Mouse (Mus musculus) midbrain, embryonic 13.5 days (tissue): ENCODE data around the gene Hs3st3b1. TPM values are rescaled to one million over a fixed set of nuclear protein-coding genes. Genes with fewer than 3 reads are reported as not detected.

Experiments used
- ATAC-seq: fragments of 200-750 bp; cut with Nextera tagmentation; 2 replicates; pipeline ENCODE4 v1.8.0; 2017; ENCODE audit warnings: mild to moderate bottlenecking, moderate TSS enrichment, moderate library complexity
- H3K27ac ChIP-seq: fragments of 300-500 bp; sonication (generic); 2 replicates; pipeline ENCODE4 v1.5.1; 2015; ENCODE audit warnings: inconsistent platforms, mild to moderate bottlenecking, moderate library complexity
- H3K27me3 ChIP-seq: fragments of 300-500 bp; sonication (generic); 2 replicates; pipeline ENCODE4 v1.6.1; 2015; ENCODE audit warnings: mild to moderate bottlenecking, inconsistent platforms
- H3K36me3 ChIP-seq: fragments of 300-500 bp; sonication (generic); 2 replicates; pipeline ENCODE4 v1.6.1; 2015; ENCODE audit warnings: mild to moderate bottlenecking, inconsistent platforms
- H3K4me1 ChIP-seq: fragments of 300-500 bp; sonication (generic); replicated peaks from 2 replicates; pipeline ENCODE4 v1.6.1; 2015; ENCODE audit warnings: inconsistent platforms
- H3K4me2 ChIP-seq: fragments of 300-500 bp; sonication (generic); replicated peaks from 2 replicates; pipeline ENCODE4 v1.6.1; 2015; ENCODE audit warnings: moderate library complexity, mild to moderate bottlenecking, inconsistent platforms
- H3K4me3 ChIP-seq: fragments of 300-500 bp; sonication (generic); replicated peaks from 2 replicates; pipeline ENCODE4 v1.5.1; 2015; ENCODE audit warnings: mild to moderate bottlenecking, inconsistent platforms
- H3K9ac ChIP-seq: fragments of 300-500 bp; sonication (generic); replicated peaks from 2 replicates; pipeline ENCODE4 v1.6.1; 2015; ENCODE audit warnings: mild to moderate bottlenecking, inconsistent platforms
- H3K9me3 ChIP-seq: fragments of 300-500 bp; sonication (generic); 2 replicates; pipeline ENCODE4 v1.6.1; 2016; ENCODE audit warnings: mild to moderate bottlenecking, inconsistent platforms
- WGBS: fragments of 180-500 bp; shearing (Covaris S2); methylation state at CpG from one replicate; pipeline ENCODE4 v1.1.7; 2015; 5-methylcytosine and 5-hydroxymethylcytosine counted together
- polyA plus RNA-seq: library from polyadenylated mRNA; unstranded; fragments of >200 nt; fragmentation: Nextera tagmentation; extraction: Ambion mirVana; gene quantifications from 2 replicates; pipeline ENCODE4 v1.2.1, GENCODE M21; 2015

Hs3st3b1 gene
- polyA plus RNA-seq, 1 experiment from 2014 or later: 15.9 TPM

DNA sequence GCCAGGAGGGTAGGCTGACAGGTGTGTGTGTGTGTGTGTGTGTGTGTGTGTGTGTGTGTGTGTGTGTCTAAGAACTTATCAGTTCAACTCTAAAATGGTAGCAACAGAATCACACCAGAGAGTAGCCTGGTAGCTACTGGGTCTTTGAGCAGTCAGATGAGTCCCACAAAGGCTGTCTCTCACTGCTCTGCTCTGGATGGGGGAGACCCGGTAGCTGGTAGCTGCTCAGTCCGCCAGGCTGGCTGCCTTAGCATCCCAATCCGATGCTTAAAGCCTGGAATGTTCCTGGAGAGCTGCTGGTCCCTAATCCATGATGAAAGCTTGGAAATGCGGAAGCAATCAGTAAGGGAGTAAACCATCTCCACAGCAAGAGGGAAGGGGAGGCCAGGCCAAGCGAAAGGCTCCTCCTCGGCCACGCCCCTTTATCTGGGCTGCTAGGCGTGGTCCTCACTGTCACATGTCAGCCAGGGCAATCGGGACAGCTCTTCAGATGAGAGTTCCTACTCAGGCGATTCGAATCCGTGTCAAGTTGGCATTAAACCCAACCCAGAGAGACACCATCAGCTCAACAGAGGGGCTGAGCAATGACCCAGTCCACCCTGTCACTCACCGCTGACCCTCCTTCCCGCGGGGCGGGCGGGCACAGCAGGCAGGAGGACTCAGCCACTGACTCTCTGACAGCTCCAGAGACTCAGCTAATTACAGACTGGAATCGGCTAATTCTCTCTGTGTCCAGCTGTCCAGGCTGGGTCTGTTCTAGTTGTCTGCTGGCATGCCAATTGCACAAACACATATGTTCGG, 29.9 kb upstream of the Hs3st3b1 start:
- peak overlapping the region; percentile 14; the same call in 1 of the 2 replicates for H3K27ac ChIP-seq

GRCm38 (mm10) chr11:63948371-63948770, 26.3 kb upstream of the Hs3st3b1 start:
- Histone ChIP-seq H3K4me1 (peaks cover 22% of the 10 kb centered on the region), H3K4me3 (no peak overlapping the region), H3K4me2 (no peak overlapping the region), H3K36me3 (no peaks in the 10 kb centered on the region), H3K9me3 (no peaks in the 10 kb centered on the region), H3K27ac (no peak overlapping the region), H3K9ac (no peak overlapping the region), H3K27me3 (peaks cover 20% of the 10 kb centered on the region)
- no peak for ATAC-seq
- WGBS: 88% methylated on average over 11 of the region's 11 CpGs

More for the DNA sequence above, 29.9 kb upstream of the Hs3st3b1 start:
- H3K4me2 ChIP-seq: peak overlapping the region; percentile 49
- 3% methylated on average over 19 of the region's 19 CpGs for WGBS
- H3K4me1 ChIP-seq: peaks cover 36% of the 10 kb centered on the region
- ATAC-seq: peak; percentile 83
- no peaks in the 10 kb centered on the region for H3K9me3 ChIP-seq
- H3K4me3 ChIP-seq: peak overlapping the region; percentile 21
- H3K27me3 ChIP-seq: peaks cover 33% of the 10 kb centered on the region
- H3K9ac ChIP-seq: peak overlapping the region; percentile 19; the same call in 1 of the 2 replicates
- H3K36me3 ChIP-seq: no peaks in the 10 kb centered on the region

GRCm38 (mm10) chr11:63947024-63947423, 24.9 kb upstream of the Hs3st3b1 start:
- 89% methylated on average over 2 of the region's 2 CpGs for WGBS
- peaks cover 20% of the 10 kb centered on the region for H3K27me3 ChIP-seq
- H3K9me3 ChIP-seq: no peaks in the 10 kb centered on the region
- no peaks in the 10 kb centered on the region for H3K36me3 ChIP-seq
- H3K4me3 ChIP-seq: no peak overlapping the region
- no peak overlapping the region for H3K9ac ChIP-seq
- no peak overlapping the region for H3K4me2 ChIP-seq
- no peak overlapping the region for H3K27ac ChIP-seq
- H3K4me1 ChIP-seq: peaks cover 9% of the 10 kb centered on the region
- ATAC-seq: no peak

- no peak for ATAC-seq
- Histone ChIP-seq H3K27ac (no peak overlapping the region), H3K4me1 (no peaks in the 10 kb centered on the region), H3K9ac (no peak overlapping the region), H3K27me3 (0 out of 2 replicates have a peak, but pooled peaks cover 3% of the 10 kb centered on the region), H3K9me3 (no peaks in the 10 kb centered on the region), H3K36me3 (no peaks in the 10 kb centered on the region), H3K4me3 (no peak overlapping the region), H3K4me2 (no peak overlapping the region)
- 89% methylated on average over 3 of the region's 3 CpGs for WGBS
These were observed 21.9 kb upstream of the Hs3st3b1 start for GRCm38 (mm10) chr11:63943947-63944346.

GRCm38 (mm10) chr11:63943268-63943890, 21.3 kb upstream of the Hs3st3b1 start:
- H3K27me3 ChIP-seq: 0 out of 2 replicates have a peak, but pooled peaks cover under 1% of the 10 kb centered on the region
- H3K36me3 ChIP-seq: no peaks in the 10 kb centered on the region
- H3K9me3 ChIP-seq: no peaks in the 10 kb centered on the region
- no peaks in the 10 kb centered on the region for H3K4me1 ChIP-seq
- no peak overlapping the region for H3K27ac ChIP-seq
- H3K4me2 ChIP-seq: no peak overlapping the region
- no peak overlapping the region for H3K4me3 ChIP-seq
- WGBS: 94% methylated on average over 13 of the region's 13 CpGs
- no peak overlapping the region for H3K9ac ChIP-seq
- ATAC-seq: no peak

- no peak for ATAC-seq
- Histone ChIP-seq H3K27ac (no peak overlapping the region), H3K4me2 (no peak overlapping the region), H3K9me3 (no peaks in the 10 kb centered on the region), H3K4me1 (no peaks in the 10 kb centered on the region), H3K27me3 (no peaks in the 10 kb centered on the region), H3K36me3 (no peaks in the 10 kb centered on the region), H3K4me3 (no peak overlapping the region), H3K9ac (no peak overlapping the region)
- WGBS: 88% methylated on average over 8 of the region's 8 CpGs
These were observed 20.1 kb upstream of the Hs3st3b1 start for GRCm38 (mm10) chr11:63942177-63942576.

DNA sequence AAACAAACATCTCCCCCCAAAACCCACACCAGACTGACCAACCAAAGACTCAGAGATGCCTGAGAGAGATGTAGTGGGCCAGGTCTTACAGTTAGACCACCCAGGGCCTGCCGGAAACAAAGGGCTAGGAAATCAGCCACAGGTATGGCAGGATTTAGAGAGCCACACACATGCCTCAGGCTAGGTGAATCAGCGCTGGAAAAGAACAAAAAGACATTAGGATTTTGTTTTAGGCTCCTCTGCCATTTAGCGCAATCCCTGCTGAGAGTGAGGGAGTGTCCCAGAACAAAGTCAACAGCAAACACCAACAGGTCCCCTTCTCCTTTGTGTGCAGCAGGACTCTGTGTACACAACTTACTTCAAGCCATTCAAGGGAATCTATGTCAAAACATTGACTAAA, 14.6 kb upstream of the Hs3st3b1 start:
- H3K27ac ChIP-seq: no peak overlapping the region
- H3K9ac ChIP-seq: no peak overlapping the region
- 40% methylated on average over 3 of the region's 3 CpGs for WGBS
- H3K4me3 ChIP-seq: no peak overlapping the region
- no peak overlapping the region for H3K4me2 ChIP-seq
- no peaks in the 10 kb centered on the region for H3K9me3 ChIP-seq
- H3K36me3 ChIP-seq: no peaks in the 10 kb centered on the region
- H3K27me3 ChIP-seq: peaks cover 25% of the 10 kb centered on the region; the same call in 1 of the 2 replicates
- H3K4me1 ChIP-seq: no peaks in the 10 kb centered on the region
- no peak for ATAC-seq

- WGBS: 82% methylated on average over 6 of the region's 6 CpGs
- H3K9ac ChIP-seq: no peak overlapping the region
- H3K27me3 ChIP-seq: peaks cover 52% of the 10 kb centered on the region
- no peak overlapping the region for H3K27ac ChIP-seq
- H3K9me3 ChIP-seq: no peaks in the 10 kb centered on the region
- peaks cover 31% of the 10 kb centered on the region for H3K4me1 ChIP-seq
- H3K4me2 ChIP-seq: no peak overlapping the region
- H3K4me3 ChIP-seq: no peak overlapping the region
- no peak for ATAC-seq
- H3K36me3 ChIP-seq: no peaks in the 10 kb centered on the region
These were observed 4.8 kb upstream of the Hs3st3b1 start for GRCm38 (mm10) chr11:63926901-63927300.

DNA sequence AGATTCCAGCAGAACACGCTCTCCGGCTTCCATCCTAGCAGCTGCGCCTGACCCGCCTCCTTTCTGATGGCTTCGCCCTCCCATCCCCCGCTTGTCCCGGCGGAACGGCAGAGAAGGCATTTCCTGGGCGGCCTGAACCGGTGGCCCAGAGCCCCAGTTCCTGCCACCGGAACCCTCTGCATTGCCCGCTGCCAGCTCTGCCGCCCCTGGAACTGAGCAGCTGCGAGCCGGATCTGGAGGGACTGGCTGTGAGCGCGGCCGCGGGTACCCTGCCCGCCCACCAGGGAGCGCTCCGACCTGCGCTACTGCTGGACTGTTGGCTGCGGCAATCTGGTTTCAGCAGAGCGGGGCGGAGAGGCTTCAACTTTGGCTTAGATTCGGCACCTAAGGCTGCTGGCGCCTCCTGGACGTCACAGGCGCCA, 3.1 kb upstream of the Hs3st3b1 start:
- H3K36me3 ChIP-seq: no peaks in the 10 kb centered on the region
- under 1% methylated on average over 31 of the region's 31 CpGs for WGBS
- no peaks in the 10 kb centered on the region for H3K9me3 ChIP-seq
- no peak overlapping the region for H3K27ac ChIP-seq
- ATAC-seq: 0 out of 2 replicates have a peak, but pooled peaks have one; percentile 5
- H3K27me3 ChIP-seq: peaks cover 58% of the 10 kb centered on the region
- peaks cover 44% of the 10 kb centered on the region for H3K4me1 ChIP-seq
- H3K9ac ChIP-seq: no peak overlapping the region
- peak overlapping the region; percentile 51 for H3K4me2 ChIP-seq
- H3K4me3 ChIP-seq: peak overlapping the region; percentile 28

GRCm38 (mm10) chr11:63924286-63924930, 2.3 kb upstream of the Hs3st3b1 start:
- Histone ChIP-seq H3K4me1 (peaks cover 51% of the 10 kb centered on the region), H3K4me3 (no peak overlapping the region), H3K27ac (no peak overlapping the region), H3K9ac (no peak overlapping the region), H3K9me3 (no peaks in the 10 kb centered on the region), H3K36me3 (no peaks in the 10 kb centered on the region), H3K27me3 (peaks cover 55% of the 10 kb centered on the region), H3K4me2 (peak overlapping the region; percentile 92)
- no peak for ATAC-seq
- 6% methylated on average over 26 of the region's 26 CpGs for WGBS

DNA sequence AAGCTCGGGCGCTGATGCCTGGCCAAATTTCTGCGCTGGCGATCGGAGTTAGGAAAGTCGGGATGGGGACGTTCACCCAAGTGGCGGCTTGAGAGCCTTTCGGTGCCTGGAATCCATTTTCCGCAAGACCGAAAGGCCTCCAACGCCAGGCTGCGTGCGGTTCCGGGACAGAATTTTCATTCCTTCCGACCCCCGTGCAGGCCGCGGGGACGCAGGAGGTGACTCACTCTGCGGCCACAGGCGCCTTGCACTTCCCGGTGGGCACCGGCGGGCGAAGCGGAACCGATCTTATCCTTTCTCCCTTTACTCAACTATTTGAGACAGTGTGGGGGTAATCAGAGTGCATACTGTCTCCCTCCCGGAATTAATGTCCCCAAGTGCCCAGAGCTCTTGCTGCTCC, 1.3 kb upstream of the Hs3st3b1 start:
- WGBS: under 1% methylated on average over 29 of the region's 29 CpGs
- H3K9ac ChIP-seq: peak overlapping the region; percentile 36
- H3K4me1 ChIP-seq: peaks cover 62% of the 10 kb centered on the region
- H3K36me3 ChIP-seq: no peaks in the 10 kb centered on the region
- peak overlapping the region; percentile 80 for H3K4me3 ChIP-seq
- peak overlapping the region; percentile 92 for H3K4me2 ChIP-seq
- peaks cover 63% of the 10 kb centered on the region for H3K27me3 ChIP-seq
- no peak for ATAC-seq
- H3K9me3 ChIP-seq: no peaks in the 10 kb centered on the region
- H3K27ac ChIP-seq: no peak overlapping the region
